Mouse (Mus musculus) neural tube, postnatal 0 days (tissue): ENCODE measurements around the gene Acsbg2. TPM values are rescaled to one million over a fixed set of nuclear protein-coding genes. Genes with fewer than 3 reads are reported as not detected.

Experiments used
- polyA plus RNA-seq: library from polyadenylated mRNA; unstranded; fragments of >200 nt; fragmentation: Nextera tagmentation; extraction: Ambion mirVana; gene quantifications from 2 replicates; pipeline ENCODE4 v1.2.1, GENCODE M21; 2015

Acsbg2 gene
- polyA plus RNA-seq = not detected in 2 replicates

DNA sequence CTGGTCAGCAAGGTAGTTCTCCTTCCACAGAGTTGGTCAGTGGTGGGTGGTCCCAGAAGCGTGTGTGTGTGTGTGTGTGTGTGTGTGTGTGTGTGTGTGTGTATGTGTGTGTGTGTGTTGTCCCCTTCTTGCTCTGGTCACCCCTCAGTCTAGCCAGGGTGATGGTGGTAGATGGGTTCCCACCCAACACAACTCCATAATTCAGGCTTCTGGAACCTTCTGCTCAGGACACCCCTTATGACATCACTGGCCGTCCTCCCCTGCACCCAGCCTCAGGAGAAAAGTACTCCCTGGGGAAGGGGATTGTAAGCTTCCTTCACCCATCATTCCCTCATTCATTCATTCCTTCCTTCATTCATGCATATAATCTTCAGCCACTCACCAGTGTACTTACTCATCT, at the start of gene Acsbg2:
Gene Acsbg2 (minus strand): TSS at position 211 of the 400 bp plus-strand sequence.

DNA sequence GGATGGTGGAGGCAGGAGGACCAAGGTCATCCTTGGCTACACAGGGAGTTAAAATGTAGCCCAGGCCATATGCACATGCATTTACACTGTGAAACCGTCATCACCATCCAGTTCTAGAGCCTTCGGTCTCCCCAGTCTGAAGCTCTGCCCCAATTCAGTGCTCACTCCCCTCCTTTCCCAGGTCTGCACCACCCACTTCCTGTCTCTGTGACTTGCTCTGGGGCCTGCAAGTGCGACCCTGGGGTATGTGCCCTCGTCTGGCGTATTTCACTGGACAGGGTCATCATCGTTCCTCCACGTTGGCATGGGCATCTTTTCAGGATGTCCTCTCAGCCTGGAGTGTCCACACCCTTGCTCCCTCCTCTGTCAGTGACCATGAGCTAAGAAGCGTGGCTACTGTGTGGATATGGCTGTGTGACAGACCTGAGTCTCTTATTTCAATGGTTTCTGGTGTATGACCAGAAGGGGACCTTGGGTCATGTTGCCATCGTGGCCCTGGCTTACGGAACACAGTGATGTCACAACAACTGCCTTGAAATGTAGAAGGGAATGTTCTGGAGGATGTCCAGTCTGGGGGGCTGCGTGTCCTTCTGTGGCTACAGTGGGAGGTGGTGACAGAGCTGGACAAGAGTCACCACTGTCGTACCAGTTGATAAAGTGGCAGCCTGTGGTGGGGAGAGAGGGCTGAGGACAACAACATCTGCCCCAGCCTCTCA, 847 bp upstream of the Acsbg2 start, which contains the start of gene 1700061G19Rik:
Gene 1700061G19Rik (plus strand): TSS at position 542 of the 716 bp plus-strand sequence.

DNA sequence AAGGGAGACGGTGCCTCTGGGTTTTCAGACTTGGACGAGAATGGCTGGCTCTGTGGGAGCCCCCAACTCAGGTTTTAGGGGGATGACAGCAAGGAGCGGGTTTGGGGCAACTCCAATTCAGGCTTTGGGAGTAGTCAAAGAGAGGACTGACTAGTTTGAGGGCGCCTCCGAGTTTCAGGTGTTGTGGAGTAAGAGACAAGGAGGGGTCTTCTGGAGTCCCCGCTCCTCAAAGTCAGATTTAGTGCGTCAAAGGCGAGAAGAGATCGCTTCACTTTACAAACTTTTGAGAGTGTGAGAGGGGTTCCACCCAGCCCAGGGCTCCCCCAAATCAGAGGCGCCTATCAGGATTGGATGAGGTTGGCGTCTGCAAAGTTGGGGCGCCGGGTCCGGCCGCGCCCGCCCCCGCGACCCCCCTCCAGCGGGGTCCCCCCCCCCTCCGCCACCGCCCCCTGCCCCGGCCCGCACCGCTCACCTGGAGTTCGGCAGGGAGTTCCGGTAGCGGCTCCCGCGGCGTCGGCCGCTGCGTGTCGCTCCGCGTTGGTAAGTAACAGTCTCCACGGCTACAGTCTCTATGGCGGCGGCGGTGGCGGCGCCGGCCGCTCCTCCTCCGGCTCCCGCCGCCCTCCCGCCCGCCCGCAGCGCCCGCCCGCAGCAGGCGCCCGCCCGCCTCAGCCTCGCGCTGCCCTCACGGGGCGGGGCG, 43.7 kb downstream of the Acsbg2 start, which contains the start of gene Rfx2:
Gene Rfx2 (minus strand): TSS at position 603 of the 700 bp plus-strand sequence.

Other genes starting within 250 kb of the Acsbg2 start
- 42.0 and 44.9 TPM in 2 replicates for gene Lonp1, start 247.6 kb downstream of the Acsbg2 start, polyA plus RNA-seq
- gene Catsperd, start 246.3 kb downstream of the Acsbg2 start, polyA plus RNA-seq = 0.87 and 0.97 TPM in 2 replicates
- 71.4 and 81.5 TPM in 2 replicates for gene Ranbp3, start 201.2 kb downstream of the Acsbg2 start, polyA plus RNA-seq
- 830 and 877 TPM in 2 replicates for gene Ndufa11, start 156.7 kb downstream of the Acsbg2 start, polyA plus RNA-seq
- 13.2 and 19.0 TPM in 2 replicates for gene Vmac, start 156.4 kb downstream of the Acsbg2 start, polyA plus RNA-seq
- 6.2 and 7.9 TPM in 2 replicates for gene Nrtn, start 116.9 kb downstream of the Acsbg2 start, polyA plus RNA-seq
- gene Dus3l, start 109.7 kb downstream of the Acsbg2 start, polyA plus RNA-seq = 85.8 and 101 TPM in 2 replicates
- gene Prr22, start 104.2 kb downstream of the Acsbg2 start, polyA plus RNA-seq = 0.33 and 0.53 TPM in 2 replicates
- gene Rfx2, start 43.4 kb downstream of the Acsbg2 start, polyA plus RNA-seq = 3.5 and 4.8 TPM in 2 replicates
- 0.15 and 0.24 TPM in 2 replicates for gene 1700061G19Rik, start 1.0 kb upstream of the Acsbg2 start, polyA plus RNA-seq
- 51.9 and 56.7 TPM in 2 replicates for gene Mllt1, start 61.0 kb upstream of the Acsbg2 start, polyA plus RNA-seq
- not detected in 2 replicates for gene Acer1, start 107.7 kb upstream of the Acsbg2 start, polyA plus RNA-seq
- gene Clpp, start 115.9 kb upstream of the Acsbg2 start, polyA plus RNA-seq = 171 and 179 TPM in 2 replicates
- gene Alkbh7, start 122.9 kb upstream of the Acsbg2 start, polyA plus RNA-seq = 81.0 and 82.8 TPM in 2 replicates
- 0.62 TPM in 1 of 2 replicates, not detected in the other for gene Pspn, start 125.6 kb upstream of the Acsbg2 start, polyA plus RNA-seq
- 47.1 and 52.5 TPM in 2 replicates for gene Gtf2f1, start 136.8 kb upstream of the Acsbg2 start, polyA plus RNA-seq
- gene Gm17949, start 137.0 kb upstream of the Acsbg2 start, polyA plus RNA-seq = 0.39 TPM in 2 replicates
- 27.2 and 28.1 TPM in 2 replicates for gene Khsrp, start 157.1 kb upstream of the Acsbg2 start, polyA plus RNA-seq
- not detected in 2 replicates for gene Slc25a41, start 167.2 kb upstream of the Acsbg2 start, polyA plus RNA-seq
- 2.5 and 3.3 TPM in 2 replicates for gene Crb3, start 184.7 kb upstream of the Acsbg2 start, polyA plus RNA-seq
- 54.5 and 58.2 TPM in 2 replicates for gene Slc25a23, start 185.4 kb upstream of the Acsbg2 start, polyA plus RNA-seq
- 2.1 and 2.5 TPM in 2 replicates for gene Dennd1c, start 204.1 kb upstream of the Acsbg2 start, polyA plus RNA-seq
- 282 and 305 TPM in 2 replicates for gene Tubb4a, start 213.3 kb upstream of the Acsbg2 start, polyA plus RNA-seq
- gene Tnfsf9, start 230.9 kb upstream of the Acsbg2 start, polyA plus RNA-seq = 5.9 and 6.7 TPM in 2 replicates